In the genomic region with DNA sequence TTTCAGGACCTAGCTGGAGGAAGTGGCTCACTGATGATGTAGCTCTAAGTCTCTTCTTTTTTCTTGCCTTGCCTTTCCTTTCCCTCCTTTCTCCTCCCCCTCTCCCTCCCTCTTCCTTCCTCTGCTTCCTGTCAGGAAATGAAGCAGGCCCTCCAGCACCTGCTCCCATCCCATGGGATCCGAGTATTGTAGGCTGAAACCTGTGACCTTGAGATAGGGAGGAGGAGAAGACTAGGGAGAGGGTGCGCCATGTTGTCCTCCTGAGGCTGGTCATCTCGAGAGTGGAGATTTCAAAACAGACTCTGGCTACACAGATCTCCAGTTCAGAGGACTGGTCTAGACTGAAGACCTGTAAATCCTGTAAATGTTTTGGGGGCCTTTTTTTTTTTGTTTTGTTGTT, we compare ENCODE assay signal across 12 mouse cellular contexts. TPM values are rescaled to one million over a fixed set of nuclear protein-coding genes. Genes with fewer than 3 reads are reported as not detected.
DNase-seq lines count a peak whose midpoint lies in the region; ATAC-seq and TF ChIP-seq lines count a peak whose summit lies in the region.
"Had no signal": no experiment of that assay in that cellular context is flagged by ENCODE, and none has a peak within 500 bp of the region (broad histone marks: within the 10 kb centered on the region; RNA-seq: fewer than 3 reads in every experiment).

No protein-coding gene starts in this region.

- 51% methylated on average over 3 of the region's 3 CpGs for WGBS in heart, postnatal 0 days
- WGBS in heart, embryonic 12.5 days: 55% methylated on average over 3 of the region's 3 CpGs
- 67% methylated on average over 3 of the region's 3 CpGs for WGBS in midbrain, embryonic 13.5 days
- WGBS in midbrain, embryonic 14.5 days: 61% methylated on average over 3 of the region's 3 CpGs
- WGBS in neural tube, embryonic 13.5 days: 56% methylated on average over 3 of the region's 3 CpGs

- H3K4me1 ChIP-seq in heart, postnatal 0 days (ENCODE audit: control insufficient read depth, insufficient read depth): peaks cover 19% of the 10 kb centered on the region
- H3K4me1 ChIP-seq in heart, embryonic 12.5 days (replicated peaks): peaks cover 12% of the 10 kb centered on the region
- peaks cover 19% of the 10 kb centered on the region for H3K4me1 ChIP-seq in midbrain, embryonic 13.5 days (replicated peaks)
- H3K4me1 ChIP-seq in midbrain, embryonic 14.5 days (ENCODE audit: control insufficient read depth, insufficient read depth, low read length): peaks cover 13% of the 10 kb centered on the region
- H3K4me1 ChIP-seq in neural tube, embryonic 13.5 days (replicated peaks): peaks cover 19% of the 10 kb centered on the region

- no peak for TF ChIP-seq POLR2A in brain, embryonic 14.5 days (IDR thresholded peaks at IDR 0.05; ENCODE audit: borderline replicate concordance, extremely low read depth, insufficient read depth, insufficient read length, poor library complexity, severe bottlenecking)

- ATAC-seq in heart, postnatal 0 days (ENCODE audit: insufficient read depth, low read depth): no peak
- ATAC-seq in heart, embryonic 12.5 days (ENCODE audit: insufficient number of reproducible peaks, low FRiP score): no peak
- no peak for ATAC-seq in midbrain, embryonic 13.5 days
- ATAC-seq in midbrain, embryonic 14.5 days (ENCODE audit: low FRiP score, low TSS enrichment): no peak
- ATAC-seq in neural tube, embryonic 13.5 days (ENCODE audit: low read depth): no peak
- ATAC-seq: intestine, postnatal 0 days had no signal

- no peak for TF ChIP-seq CTCF in heart, postnatal 0 days (IDR thresholded peaks at IDR 0.05; ENCODE audit: low read depth)
- TF ChIP-seq CTCF in brain, embryonic 14.5 days (IDR thresholded peaks at IDR 0.05; ENCODE audit: borderline replicate concordance, extremely low read depth, insufficient read depth, insufficient read length): no peak

- no peaks in the 10 kb centered on the region for H3K36me3 ChIP-seq in heart, postnatal 0 days (replicated peaks; ENCODE audit: control insufficient read depth, insufficient read depth, low read length)
- H3K36me3 ChIP-seq in heart, embryonic 12.5 days: no peaks in the 10 kb centered on the region
- no peaks in the 10 kb centered on the region for H3K36me3 ChIP-seq in midbrain, embryonic 13.5 days
- no peaks in the 10 kb centered on the region for H3K36me3 ChIP-seq in midbrain, embryonic 14.5 days (ENCODE audit: control insufficient read depth, insufficient read depth, low read length)
- no peaks in the 10 kb centered on the region for H3K36me3 ChIP-seq in neural tube, embryonic 13.5 days

- no peaks in the 10 kb centered on the region for H3K27me3 ChIP-seq in heart, postnatal 0 days (ENCODE audit: control insufficient read depth, insufficient read depth, low read length)
- no peaks in the 10 kb centered on the region for H3K27me3 ChIP-seq in heart, embryonic 12.5 days (replicated peaks)
- H3K27me3 ChIP-seq in midbrain, embryonic 13.5 days: no peaks in the 10 kb centered on the region
- no peaks in the 10 kb centered on the region for H3K27me3 ChIP-seq in midbrain, embryonic 14.5 days (ENCODE audit: control insufficient read depth, insufficient read depth, low read length)
- no peaks in the 10 kb centered on the region for H3K27me3 ChIP-seq in neural tube, embryonic 13.5 days

- H3K4me3 ChIP-seq in heart, postnatal 0 days (ENCODE audit: low read depth, low read length): no peak overlapping the region
- H3K4me3 ChIP-seq in heart, embryonic 12.5 days: no peak overlapping the region
- no peak overlapping the region for H3K4me3 ChIP-seq in midbrain, embryonic 13.5 days (replicated peaks)
- H3K4me3 ChIP-seq in midbrain, embryonic 14.5 days (replicated peaks; ENCODE audit: low read depth, low read length): no peak overlapping the region
- H3K4me3 ChIP-seq in neural tube, embryonic 13.5 days: no peak overlapping the region

- no peak for DNase-seq in heart, postnatal 0 days (ENCODE audit: low spot score)
- no peak for DNase-seq in midbrain, embryonic 14.5 days
- DNase-seq in brain, embryonic 14.5 days (ENCODE audit: low read depth): peak; percentile 20
- DNase-seq in urinary bladder, adult 18-20 months (ENCODE audit: low spot score in 2 of 2): no peak
- no peak for DNase-seq in layer of hippocampus, adult 9-11 months
- DNase-seq: cerebellum, postnatal 25 days; right cerebral cortex, postnatal 4 days; thymus, postnatal 36 days had no signal

- H3K27ac ChIP-seq in heart, postnatal 0 days (ENCODE audit: low read depth): peak overlapping the region; percentile 95
- no peak overlapping the region for H3K27ac ChIP-seq in heart, embryonic 12.5 days (ENCODE audit: poor library complexity, severe bottlenecking)
- H3K27ac ChIP-seq in midbrain, embryonic 13.5 days: no peak overlapping the region
- H3K27ac ChIP-seq in midbrain, embryonic 14.5 days (replicated peaks; ENCODE audit: low read depth, low read length): no peak overlapping the region
- 0 out of 2 replicates have a peak overlapping the region, but pooled peaks have one; percentile 5 for H3K27ac ChIP-seq in neural tube, embryonic 13.5 days (replicated peaks)

- no peak overlapping the region for H3K4me2 ChIP-seq in heart, postnatal 0 days (ENCODE audit: low read depth, low read length)
- H3K4me2 ChIP-seq in heart, embryonic 12.5 days: no peak overlapping the region
- H3K4me2 ChIP-seq in midbrain, embryonic 13.5 days (replicated peaks): 0 out of 2 replicates have a peak overlapping the region, but pooled peaks have one; percentile 83
- no peak overlapping the region for H3K4me2 ChIP-seq in midbrain, embryonic 14.5 days (ENCODE audit: low read length)
- H3K4me2 ChIP-seq in neural tube, embryonic 13.5 days: peak overlapping the region; percentile 87; the same call in 1 of the 2 replicates

- TF ChIP-seq EP300 in heart, postnatal 0 days (IDR thresholded peaks at IDR 0.05; ENCODE audit: low read depth): no peak

- no peaks in the 10 kb centered on the region for H3K9me3 ChIP-seq in heart, postnatal 0 days (replicated peaks; ENCODE audit: control insufficient read depth, low read length)
- H3K9me3 ChIP-seq in heart, embryonic 12.5 days (replicated peaks): no peaks in the 10 kb centered on the region
- H3K9me3 ChIP-seq in midbrain, embryonic 13.5 days: no peaks in the 10 kb centered on the region
- no peaks in the 10 kb centered on the region for H3K9me3 ChIP-seq in midbrain, embryonic 14.5 days (ENCODE audit: control insufficient read depth, low read length)
- no peaks in the 10 kb centered on the region for H3K9me3 ChIP-seq in neural tube, embryonic 13.5 days

- no peak overlapping the region for H3K9ac ChIP-seq in heart, postnatal 0 days (replicated peaks; ENCODE audit: low read depth, low read length)
- H3K9ac ChIP-seq in heart, embryonic 12.5 days: no peak overlapping the region
- peak overlapping the region; percentile 49; the same call in 1 of the 2 replicates for H3K9ac ChIP-seq in midbrain, embryonic 13.5 days (replicated peaks)
- no peak overlapping the region for H3K9ac ChIP-seq in midbrain, embryonic 14.5 days (replicated peaks; ENCODE audit: low read length)
- peak overlapping the region; percentile 47; the same call in 1 of the 2 replicates for H3K9ac ChIP-seq in neural tube, embryonic 13.5 days

RNA-seq across cellular contexts. Expression of a gene that starts 1.6 kb away (rescaled TPM):
- total RNA-seq in heart, postnatal 0 days (2014; rRNA removed; ENCODE audit: low replicate concordance): 4.9 and 25.1 TPM in 2 replicates
- polyA plus RNA-seq in heart, postnatal 0 days (2015; fragmentation: Nextera tagmentation; extraction: Ambion mirVana): 4.0 and 4.2 TPM in 2 replicates
- 6.5 and 6.9 TPM in 2 replicates for polyA plus RNA-seq in heart, embryonic 12.5 days (2016; fragmentation: Nextera tagmentation; extraction: Ambion mirVana)
- polyA plus RNA-seq in midbrain, embryonic 13.5 days (2015; fragmentation: Nextera tagmentation; extraction: Ambion mirVana): 15.1 and 15.7 TPM in 2 replicates
- polyA plus RNA-seq in midbrain, embryonic 14.5 days (2014; fragmentation: Nextera tagmentation; extraction: Ambion mirVana): 12.9 and 13.4 TPM in 2 replicates
- polyA plus RNA-seq in brain, embryonic 14.5 days (2012; rRNA removed): 17.9 and 22.1 TPM in 2 replicates
- polyA plus RNA-seq in neural tube, embryonic 13.5 days (2015; fragmentation: Nextera tagmentation; extraction: Ambion mirVana): 13.9 and 14.4 TPM in 2 replicates

RNA-seq across cellular contexts. Expression of a gene that starts 5.6 kb away (rescaled TPM):
- total RNA-seq in heart, postnatal 0 days (2014; rRNA removed; ENCODE audit: low replicate concordance): 19.7 and 23.5 TPM in 2 replicates
- polyA plus RNA-seq in heart, postnatal 0 days (2015; fragmentation: Nextera tagmentation; extraction: Ambion mirVana): 19.5 and 22.1 TPM in 2 replicates
- 25.4 and 26.9 TPM in 2 replicates for polyA plus RNA-seq in heart, embryonic 12.5 days (2016; fragmentation: Nextera tagmentation; extraction: Ambion mirVana)
- polyA plus RNA-seq in midbrain, embryonic 13.5 days (2015; fragmentation: Nextera tagmentation; extraction: Ambion mirVana): 18.4 and 20.8 TPM in 2 replicates
- 16.2 and 22.8 TPM in 2 replicates for polyA plus RNA-seq in midbrain, embryonic 14.5 days (2014; fragmentation: Nextera tagmentation; extraction: Ambion mirVana)
- polyA plus RNA-seq in brain, embryonic 14.5 days (2012; rRNA removed): 15.5 and 18.0 TPM in 2 replicates
- polyA plus RNA-seq in neural tube, embryonic 13.5 days (2015; fragmentation: Nextera tagmentation; extraction: Ambion mirVana): 14.9 and 16.6 TPM in 2 replicates

RNA-seq across cellular contexts. Expression of a gene that starts 47.3 kb away (rescaled TPM):
- 0.70 and 3.1 TPM in 2 replicates for total RNA-seq in heart, postnatal 0 days (2014; rRNA removed; ENCODE audit: low replicate concordance)
- polyA plus RNA-seq in heart, postnatal 0 days (2015; fragmentation: Nextera tagmentation; extraction: Ambion mirVana): 1.7 and 1.8 TPM in 2 replicates
- 2.0 and 2.2 TPM in 2 replicates for polyA plus RNA-seq in heart, embryonic 12.5 days (2016; fragmentation: Nextera tagmentation; extraction: Ambion mirVana)
- polyA plus RNA-seq in midbrain, embryonic 13.5 days (2015; fragmentation: Nextera tagmentation; extraction: Ambion mirVana): 1.6 and 2.3 TPM in 2 replicates
- polyA plus RNA-seq in midbrain, embryonic 14.5 days (2014; fragmentation: Nextera tagmentation; extraction: Ambion mirVana): 0.69 and 2.8 TPM in 2 replicates
- 2.6 and 2.7 TPM in 2 replicates for polyA plus RNA-seq in brain, embryonic 14.5 days (2012; rRNA removed)
- polyA plus RNA-seq in neural tube, embryonic 13.5 days (2015; fragmentation: Nextera tagmentation; extraction: Ambion mirVana): 3.1 and 3.5 TPM in 2 replicates

Comparison
In these comparisons a context has a peak if more than half of its experiments do, and no peak if none do; other contexts are left out.
1. H3K27ac ChIP-seq: peak in heart, postnatal 0 days (single experiment) and neural tube, embryonic 13.5 days (single experiment); none in heart, embryonic 12.5 days (single experiment), midbrain, embryonic 13.5 days (single experiment) and midbrain, embryonic 14.5 days (single experiment).
2. H3K4me2 ChIP-seq: peak in midbrain, embryonic 13.5 days (single experiment) and neural tube, embryonic 13.5 days (single experiment); none in heart, postnatal 0 days (single experiment), heart, embryonic 12.5 days (single experiment) and midbrain, embryonic 14.5 days (single experiment).
3. H3K9ac ChIP-seq: peak in midbrain, embryonic 13.5 days (single experiment) and neural tube, embryonic 13.5 days (single experiment); none in heart, postnatal 0 days (single experiment), heart, embryonic 12.5 days (single experiment) and midbrain, embryonic 14.5 days (single experiment).